Mouse (Mus musculus) thymus, postnatal 14 days (tissue): ENCODE measurements around the gene Tmc3.
A peak's percentile ranks its signal among the peaks of the same experiment; 100 is the strongest.

Source experiments
- DNase-seq: peaks from one replicate; pipeline ENCODE4 v3.0.0; 2021

The Tmc3 gene

GRCm38 (mm10) chr7:83584639-83585471 is at the start of gene Tmc3:
Gene Tmc3 (plus strand): TSS chr7:83584927.
- no peak for DNase-seq

DNA sequence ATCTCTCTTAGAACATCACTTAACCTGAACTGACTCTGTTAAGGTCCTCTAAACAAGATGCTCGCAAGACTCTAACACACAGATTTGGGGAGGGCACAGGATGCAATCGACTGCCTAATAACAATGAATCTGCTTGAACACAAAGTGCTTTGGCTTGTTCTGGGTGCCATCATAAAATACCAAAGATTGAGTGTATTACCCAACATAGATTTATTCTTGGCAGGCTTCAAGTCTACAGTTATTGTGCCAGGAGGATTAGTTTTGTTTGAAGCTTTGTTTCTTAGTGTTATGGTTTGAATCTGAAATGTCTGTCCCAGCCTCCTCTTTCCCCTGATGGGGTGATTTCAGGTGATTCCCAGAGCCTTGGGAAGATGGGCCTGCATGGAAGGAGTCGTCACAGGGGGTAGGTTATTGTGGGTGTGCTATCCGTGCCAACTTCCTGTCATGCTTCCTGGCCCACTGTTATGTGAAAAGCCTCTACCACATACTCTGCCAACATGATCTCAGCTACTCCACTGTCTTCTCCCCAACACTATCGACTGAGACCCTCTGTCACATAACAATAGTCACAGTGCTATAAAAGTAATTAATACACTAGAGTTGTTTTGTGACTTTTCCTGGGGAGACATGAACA is 43.1 kb upstream of the Tmc3 start:
- no peak for DNase-seq

DNA sequence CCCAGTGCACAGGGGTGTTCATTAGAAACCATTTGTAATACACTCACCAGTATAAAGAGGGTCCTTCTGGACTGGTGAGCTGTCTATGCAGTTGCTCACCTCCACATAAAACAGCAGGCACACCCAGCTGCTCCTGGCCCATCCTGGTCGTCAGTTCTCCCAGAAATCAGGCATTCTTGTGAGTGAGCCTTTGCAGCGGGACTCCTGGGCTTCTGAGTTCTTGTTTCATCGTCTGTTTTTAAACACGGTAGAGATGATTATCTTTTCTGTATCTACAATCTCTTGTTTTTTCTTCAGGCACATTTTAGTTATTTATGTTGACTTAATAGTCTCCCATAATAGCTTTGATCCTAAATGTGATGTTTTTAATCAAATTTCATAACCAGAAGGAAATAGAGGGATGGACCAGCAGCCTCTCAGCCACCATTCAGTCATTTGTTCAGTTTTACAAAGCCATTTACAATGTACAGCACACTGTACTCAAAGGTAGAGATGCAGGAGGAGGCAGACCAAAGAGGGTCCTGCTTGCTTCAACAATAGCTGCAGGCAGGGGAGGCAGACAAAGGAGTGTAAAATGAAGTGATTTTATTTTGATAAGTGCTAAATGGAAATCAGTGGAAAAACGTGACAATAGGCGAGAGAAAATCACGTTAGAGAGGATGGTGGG is 35.9 kb upstream of the Tmc3 start:
- no peak for DNase-seq

GRCm38 (mm10) chr7:83549353-83549774 is 35.4 kb upstream of the Tmc3 start:
- no peak for DNase-seq

GRCm38 (mm10) chr7:83549951-83550407 is 34.7 kb upstream of the Tmc3 start:
- peak; percentile 8 for DNase-seq

GRCm38 (mm10) chr7:83554477-83554876 is 30.2 kb upstream of the Tmc3 start:
- DNase-seq: no peak

DNA sequence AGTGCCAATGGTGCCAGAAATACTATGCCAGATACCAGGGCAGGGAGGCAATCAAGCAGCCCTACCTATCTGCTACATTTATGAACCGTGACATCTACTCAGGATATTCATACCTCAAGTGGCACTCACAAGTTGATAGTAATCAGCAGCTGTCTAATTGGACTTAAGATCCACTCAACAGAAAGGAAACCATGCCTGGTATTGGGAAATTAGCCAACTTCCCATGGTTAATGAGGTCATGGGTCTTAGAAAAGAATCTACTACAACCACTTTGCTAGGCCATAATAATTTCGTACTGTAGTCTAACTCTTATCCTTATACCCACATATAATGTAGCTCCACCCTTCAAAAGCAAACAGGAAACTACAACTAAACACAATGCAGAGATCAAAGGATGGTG is 28.2 kb upstream of the Tmc3 start:
- no peak for DNase-seq

DNA sequence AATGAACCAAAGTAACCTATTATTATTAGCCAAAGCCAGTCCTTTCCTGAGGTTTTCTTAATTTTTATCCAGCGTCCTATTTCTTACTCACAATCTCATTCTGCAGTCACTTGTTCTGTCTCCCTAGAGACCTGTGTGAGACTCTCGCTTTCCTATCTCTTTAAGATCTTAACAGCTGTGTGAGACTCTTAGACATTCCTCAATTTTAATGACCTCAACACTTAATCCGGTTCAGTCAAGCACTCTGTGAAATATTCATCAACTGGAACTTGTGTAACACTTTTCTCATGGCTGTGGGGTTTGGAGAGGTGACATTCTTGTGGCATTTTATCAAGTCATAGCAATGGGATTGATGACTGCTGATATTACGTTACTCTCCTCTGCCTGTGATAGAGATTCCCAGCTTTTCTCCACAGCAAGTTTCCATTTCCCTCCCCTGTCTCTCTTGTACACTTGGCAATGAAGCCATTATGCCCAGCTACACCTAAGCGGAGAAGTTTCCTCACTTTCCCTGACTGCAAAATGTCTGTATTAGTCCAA is 25.9 kb upstream of the Tmc3 start:
- no peak for DNase-seq

GRCm38 (mm10) chr7:83559495-83559894 is 25.2 kb upstream of the Tmc3 start:
- DNase-seq: no peak

GRCm38 (mm10) chr7:83561849-83562248 is 22.9 kb upstream of the Tmc3 start:
- no peak for DNase-seq

DNA sequence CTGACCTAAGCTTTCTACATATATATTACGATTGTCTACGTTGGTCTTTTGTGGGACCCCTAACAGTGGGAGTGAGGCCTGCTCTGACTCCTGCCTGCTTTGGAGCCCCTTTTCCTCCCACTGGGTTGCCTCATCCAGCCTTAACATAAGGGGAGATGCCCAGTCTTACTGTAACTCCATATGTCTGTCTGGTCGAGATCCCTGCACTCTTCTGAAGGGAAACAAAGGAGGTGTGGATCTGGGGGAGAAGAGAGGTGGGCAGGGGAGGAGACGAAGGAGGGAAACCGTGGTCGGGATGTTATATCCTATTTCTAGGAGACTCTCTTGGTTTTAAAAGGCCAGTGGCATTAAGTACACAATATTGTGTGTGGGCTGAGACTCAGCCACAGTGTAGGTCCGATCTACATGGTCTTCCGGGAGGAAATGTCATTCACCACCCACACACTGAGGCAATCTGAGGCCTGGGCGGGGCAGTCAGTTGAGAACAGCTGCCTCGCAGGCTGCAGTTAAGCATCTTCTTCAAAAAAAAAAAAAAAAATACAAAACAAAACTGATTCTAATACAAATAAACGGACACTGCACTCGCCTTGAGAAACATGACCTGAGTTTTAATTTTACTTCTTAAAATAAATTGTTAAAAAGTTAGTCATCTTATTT is 20.0 kb upstream of the Tmc3 start:
- peak; percentile 42 for DNase-seq

DNA sequence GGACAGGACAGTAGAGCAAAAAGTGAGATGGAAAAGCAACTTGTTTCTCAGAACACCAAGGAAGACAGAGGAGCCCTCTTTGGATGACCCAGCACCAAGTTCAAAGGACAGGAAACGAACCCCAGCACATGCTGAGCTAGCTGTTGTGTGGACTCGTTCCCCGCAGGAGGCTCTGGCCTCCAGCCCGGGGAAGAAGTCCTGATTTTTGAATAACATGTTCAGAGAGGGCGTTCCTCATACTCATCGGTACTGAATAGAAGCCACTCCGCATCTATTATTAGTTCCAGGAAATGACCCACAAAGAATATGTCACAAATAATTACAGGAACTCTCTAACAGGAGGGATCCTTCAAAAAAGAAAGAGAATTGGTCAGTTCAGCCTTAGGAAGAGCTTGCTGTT is 18.8 kb upstream of the Tmc3 start:
- no peak for DNase-seq

- peak; percentile 50 for DNase-seq
These were observed 16.8 kb upstream of the Tmc3 start for GRCm38 (mm10) chr7:83567841-83568500.

DNA sequence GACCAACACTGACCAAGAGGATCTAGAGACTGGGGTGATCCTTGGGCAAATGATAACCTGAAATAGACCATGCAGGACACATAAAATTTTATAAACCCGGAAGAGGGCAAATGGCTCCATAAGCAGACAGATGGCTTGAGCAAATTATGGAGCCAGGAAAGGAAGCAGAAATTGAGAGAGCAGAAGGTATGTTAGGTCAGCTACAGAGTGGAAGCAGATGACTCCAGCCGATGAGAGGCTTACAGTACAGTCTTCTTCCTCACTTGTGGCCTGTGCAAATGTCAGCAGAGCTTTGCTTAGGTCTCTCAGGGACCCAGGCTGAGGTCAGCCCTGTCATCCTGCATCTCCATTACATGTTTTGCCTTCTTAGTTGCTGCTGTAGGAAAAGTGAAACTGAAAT is 15.9 kb upstream of the Tmc3 start:
- no peak for DNase-seq

DNA sequence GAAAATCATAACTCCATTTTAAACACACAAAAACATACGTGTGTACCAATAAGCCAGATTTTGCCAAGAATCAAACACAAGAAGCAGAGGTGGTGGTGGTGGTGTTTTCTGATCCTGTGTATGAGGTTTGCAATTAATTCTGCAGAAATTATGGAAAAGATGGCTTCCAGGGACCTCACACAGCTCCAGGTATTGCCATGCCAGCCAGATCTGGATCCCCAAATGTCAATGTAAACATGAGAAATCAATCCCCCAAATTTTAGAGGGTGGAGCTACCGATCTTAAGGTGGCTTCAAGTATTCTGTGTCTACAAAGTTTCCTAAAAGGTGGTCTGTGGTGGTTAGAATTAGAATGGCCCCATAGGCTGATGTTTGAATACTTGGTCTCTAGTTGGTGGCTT is 15.3 kb upstream of the Tmc3 start:
- no peak for DNase-seq

- no peak for DNase-seq
These were observed 13.7 kb upstream of the Tmc3 start for GRCm38 (mm10) chr7:83571077-83571476.

GRCm38 (mm10) chr7:83571901-83572300 is 12.8 kb upstream of the Tmc3 start:
- no peak for DNase-seq

- no peak for DNase-seq
These were observed 12.3 kb upstream of the Tmc3 start for GRCm38 (mm10) chr7:83572451-83572850.

GRCm38 (mm10) chr7:83580946-83581345 is 3.8 kb upstream of the Tmc3 start:
- DNase-seq: no peak

DNA sequence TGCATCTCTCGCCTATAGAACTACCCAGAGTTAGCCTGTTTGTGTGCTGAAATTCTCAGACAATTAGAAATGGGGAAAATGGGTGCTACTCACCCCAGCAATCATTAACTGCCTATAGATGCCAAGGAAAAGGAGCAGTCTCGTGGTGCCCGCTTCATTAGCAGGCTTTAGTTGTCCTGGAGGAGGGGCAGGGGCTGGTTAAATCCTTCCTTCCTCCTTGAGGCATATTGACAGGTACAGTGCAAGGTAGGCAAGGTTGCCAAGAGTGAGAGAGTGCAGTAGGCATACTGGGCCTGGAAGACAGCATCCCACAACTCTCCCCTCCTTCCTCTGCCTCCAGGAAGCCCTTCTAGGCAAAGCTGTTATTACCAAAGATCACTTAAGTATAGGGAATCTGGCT is 9.3 kb downstream of the Tmc3 start:
- DNase-seq: no peak

GRCm38 (mm10) chr7:83597063-83597462 is 12.3 kb downstream of the Tmc3 start:
- no peak for DNase-seq
